Mouse (Mus musculus) frontal cortex, postnatal 25 days (tissue): ENCODE data around the gene Brap.

ENCODE experiments used
- DNase-seq, 2 experiments: peaks; one replicate each; pipeline ENCODE4 v3.0.0; 2022; ENCODE audit warnings: low spot score in 2 of 2

Gene Brap

DNA sequence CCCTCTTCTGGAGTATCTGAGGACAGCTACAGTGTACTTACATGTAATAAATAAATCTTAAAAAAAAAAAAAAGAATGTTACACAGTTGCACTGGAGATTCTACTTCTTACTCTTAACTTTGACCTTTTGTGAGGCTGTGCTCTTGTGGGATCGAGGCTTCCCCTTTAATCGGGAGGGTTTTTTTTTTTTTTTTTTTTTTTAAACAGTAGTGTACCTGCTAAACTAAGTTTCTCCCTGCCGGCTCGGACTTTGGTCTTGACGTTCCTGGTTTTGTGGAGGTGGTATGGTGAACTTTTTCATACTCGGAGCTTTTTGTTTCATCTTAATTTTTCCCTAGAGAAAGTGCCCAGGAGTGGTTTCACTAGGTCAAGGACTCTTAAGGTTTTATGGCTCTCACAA, 54.6 kb downstream of the Brap start:
- DNase-seq, result no peak

DNA sequence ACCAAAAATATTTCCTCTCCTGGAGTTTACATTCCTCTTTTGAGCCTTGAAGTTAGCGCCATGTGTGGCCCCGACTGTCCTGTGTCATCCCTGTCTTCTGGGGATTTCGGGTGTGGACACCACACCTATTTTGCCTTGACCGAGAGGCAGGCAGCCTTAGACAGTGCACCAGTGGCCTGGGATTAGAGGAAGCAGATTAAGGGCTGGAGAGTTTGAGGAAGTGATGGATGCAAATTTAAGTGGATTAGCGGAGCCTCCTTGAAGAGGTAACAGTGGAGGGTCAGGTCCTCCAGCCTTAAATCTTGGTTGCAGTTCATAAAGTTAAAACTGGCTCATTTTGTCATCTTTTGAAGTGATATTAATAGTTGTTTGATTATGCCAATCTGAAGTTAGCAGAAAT, 58.1 kb downstream of the Brap start:
- DNase-seq, result no peak

DNA sequence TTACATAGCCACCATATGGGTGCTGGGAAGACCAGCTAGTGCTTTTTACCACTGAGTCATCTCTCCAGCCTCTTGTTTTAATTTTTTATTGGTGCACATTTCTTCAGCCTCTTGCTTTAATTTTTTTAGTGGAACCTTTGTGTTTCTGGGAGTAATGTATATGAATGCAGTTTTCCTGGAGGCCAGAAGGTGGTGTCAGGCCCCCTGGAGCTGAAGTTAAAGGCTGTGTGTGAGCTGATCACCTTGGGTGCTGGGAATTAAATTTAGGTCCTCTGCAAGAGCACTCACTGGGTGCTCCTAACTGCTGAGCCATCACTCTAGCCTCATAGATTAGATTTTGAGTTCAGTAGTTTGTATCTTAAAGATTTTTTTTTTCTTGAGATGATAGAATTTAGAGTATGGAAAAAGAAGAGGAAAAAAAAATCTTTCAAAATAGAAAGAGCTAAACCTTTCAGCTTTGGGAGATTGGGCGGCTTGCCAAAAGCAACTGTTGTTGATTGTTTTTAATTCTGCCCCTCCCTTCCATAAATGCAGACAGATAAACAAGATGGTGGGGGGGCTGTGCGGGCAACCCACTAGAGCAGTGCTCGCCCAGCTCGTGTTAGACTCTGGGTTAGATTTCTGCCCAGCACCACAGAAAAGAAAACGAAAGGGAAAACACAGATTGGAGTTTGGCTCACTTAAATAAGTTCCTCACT, 60.7 kb downstream of the Brap start:
- no peak for DNase-seq

DNA sequence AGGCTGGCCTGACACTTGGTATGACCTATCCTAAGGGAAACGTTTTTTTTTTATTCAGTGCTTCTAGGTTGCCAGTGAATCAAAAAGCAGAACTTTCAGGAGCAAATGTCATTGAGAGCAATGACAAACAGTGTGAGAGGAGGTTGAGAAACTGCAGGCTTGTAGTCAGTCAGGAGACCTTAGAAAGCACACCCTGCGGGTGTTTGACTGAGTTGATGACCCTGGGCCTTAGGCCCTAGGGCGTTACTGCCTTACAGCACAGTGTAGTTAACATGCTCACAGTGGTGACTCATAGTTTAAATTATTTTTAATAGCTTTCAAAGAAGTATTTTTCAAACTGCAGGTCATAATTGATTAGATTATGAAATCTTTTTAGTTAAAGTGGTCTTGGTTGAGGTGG, 61.5 kb downstream of the Brap start:
- no peak for DNase-seq

DNA sequence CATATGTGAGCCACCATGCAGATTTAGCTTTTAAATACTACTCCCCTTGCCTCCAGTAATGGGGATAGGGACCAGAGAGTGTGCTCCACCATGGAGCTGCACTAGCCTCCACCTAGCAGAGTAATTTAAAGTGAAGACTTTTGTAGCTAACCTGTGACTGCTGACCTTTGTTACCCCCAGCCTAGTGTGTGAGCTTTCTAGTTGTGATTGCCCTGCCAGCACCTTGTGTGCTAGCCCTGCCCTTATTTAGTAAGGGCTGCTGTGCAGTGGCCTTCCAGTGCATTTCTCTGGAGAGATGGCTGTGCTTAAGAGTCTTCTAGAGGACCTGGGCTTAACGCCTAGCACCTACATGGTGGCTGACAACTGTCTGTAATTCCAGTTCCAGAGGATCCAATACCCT, 64.3 kb downstream of the Brap start:
- no peak for DNase-seq

DNA sequence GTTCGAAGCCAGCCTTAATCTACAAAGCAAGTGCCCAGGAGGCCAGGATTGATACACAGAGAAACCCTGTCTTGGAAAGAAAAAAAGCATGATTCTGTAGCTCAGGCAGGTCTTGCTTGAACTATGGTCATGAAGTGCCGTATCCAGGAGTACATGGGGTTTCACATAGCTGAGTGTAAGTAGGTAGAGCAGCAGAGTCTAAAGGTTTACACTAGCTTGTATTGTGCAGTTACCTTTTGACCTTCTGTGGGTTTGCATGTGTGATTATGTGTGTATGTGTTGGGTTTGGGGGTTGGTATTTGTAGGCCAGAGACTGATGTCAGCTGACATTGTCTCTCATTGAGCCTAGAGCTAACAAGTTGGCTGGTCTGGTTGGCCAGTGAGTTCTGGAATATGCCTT, 69.7 kb downstream of the Brap start:
- no peak for DNase-seq

DNA sequence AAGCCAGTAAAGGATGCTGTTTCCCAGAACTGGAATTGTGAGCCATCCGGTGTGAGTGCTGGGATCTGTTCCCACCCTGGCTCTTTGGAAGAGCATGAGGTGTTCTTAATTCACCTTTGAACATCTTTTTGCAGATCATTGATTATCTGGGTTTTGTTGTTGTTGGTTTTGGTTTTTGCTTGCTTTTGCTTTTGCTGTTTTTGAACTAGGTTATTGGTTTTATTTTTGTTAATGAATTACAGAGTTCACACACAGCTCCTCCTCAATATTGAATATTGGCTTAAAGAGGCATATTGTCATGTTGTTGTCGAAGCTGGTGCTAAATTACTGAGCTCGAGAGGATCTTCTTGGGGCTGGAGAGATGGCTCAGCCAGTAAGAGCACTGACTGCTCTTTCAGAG, 76.3 kb downstream of the Brap start:
- no peak for DNase-seq
